Mouse (Mus musculus) kidney, embryonic 14.5 days (tissue): ENCODE results near the gene Jarid2. TPM values are rescaled to one million over a fixed set of nuclear protein-coding genes. Genes with fewer than 3 reads are reported as not detected.

ENCODE experiments used
- ATAC-seq: fragments of 200-750 bp; cut with Nextera tagmentation; 2 replicates; pipeline ENCODE4 v1.8.0; 2017; ENCODE audit warnings: moderate number of reproducible peaks, mild to moderate bottlenecking, moderate TSS enrichment, moderate library complexity; ENCODE audit not compliant: low FRiP score, low TSS enrichment
- H3K27ac ChIP-seq: fragments of 300-500 bp; sonication (generic); 2 replicates; pipeline ENCODE4 v1.5.1; 2014; ENCODE audit warnings: low read depth, mild to moderate bottlenecking, low read length, moderate library complexity, mixed read lengths
- H3K27me3 ChIP-seq: fragments of 300-500 bp; sonication (generic); 2 replicates; pipeline ENCODE4 v1.6.1; 2014; ENCODE audit warnings: mild to moderate bottlenecking, low read length; ENCODE audit not compliant: control insufficient read depth, insufficient read depth
- H3K36me3 ChIP-seq: fragments of 300-500 bp; sonication (generic); 2 replicates; pipeline ENCODE4 v1.6.1; 2014; ENCODE audit warnings: low read length, mixed read lengths; ENCODE audit not compliant: control insufficient read depth, insufficient read depth
- H3K4me1 ChIP-seq: fragments of 300-500 bp; sonication (generic); 2 replicates; pipeline ENCODE4 v1.6.1; 2014; ENCODE audit warnings: low read length, mixed read lengths; ENCODE audit not compliant: control insufficient read depth, insufficient read depth
- H3K4me2 ChIP-seq: fragments of 300-500 bp; sonication (generic); replicated peaks from 2 replicates; pipeline ENCODE4 v1.6.1; 2014; ENCODE audit warnings: low read depth, mild to moderate bottlenecking, low read length
- H3K4me3 ChIP-seq: fragments of 300-500 bp; sonication (generic); 2 replicates; pipeline ENCODE4 v1.5.1; 2014; ENCODE audit warnings: mild to moderate bottlenecking, low read length
- H3K9ac ChIP-seq: fragments of 300-500 bp; sonication (generic); 2 replicates; pipeline ENCODE4 v1.6.1; 2014; ENCODE audit warnings: low read depth, mild to moderate bottlenecking, low read length, moderate library complexity
- H3K9me3 ChIP-seq: fragments of 300-500 bp; sonication (generic); 2 replicates; pipeline ENCODE4 v1.6.1; 2016; ENCODE audit warnings: low read length; ENCODE audit not compliant: control insufficient read depth
- WGBS: fragments of 180-500 bp; shearing (Covaris S2); extraction: QIAGEN DNeasy Blood & Tissue Kit; methylation state at CpG from one replicate; pipeline ENCODE4 v1.1.7; 2014; 5-methylcytosine and 5-hydroxymethylcytosine counted together
- polyA plus RNA-seq: library from polyadenylated mRNA; unstranded; fragments of >200 nt; fragmentation: Nextera tagmentation; extraction: Ambion mirVana; gene quantifications from 2 replicates; pipeline ENCODE4 v1.2.1, GENCODE M21; 2014

Jarid2 gene
- polyA plus RNA-seq, 1 experiment from 2014 or later = 28.1 TPM

- H3K27ac ChIP-seq = no peak overlapping the region
- no peak for ATAC-seq
- H3K4me1 ChIP-seq = peaks cover under 1% of the 10 kb centered on the region; the same call in 1 of the 2 replicates
- no peak overlapping the region for H3K4me2 ChIP-seq
- no peaks in the 10 kb centered on the region for H3K27me3 ChIP-seq
- no peaks in the 10 kb centered on the region for H3K9me3 ChIP-seq
- no peak overlapping the region; the same call in 1 of the 2 replicates for H3K9ac ChIP-seq
- H3K36me3 ChIP-seq = no peaks in the 10 kb centered on the region
- H3K4me3 ChIP-seq = no peak overlapping the region
- WGBS = 81% methylated on average over 3 of the region's 3 CpGs
These were observed 33.8 kb downstream of the Jarid2 start for GRCm38 (mm10) chr13:44763068-44763467.

DNA sequence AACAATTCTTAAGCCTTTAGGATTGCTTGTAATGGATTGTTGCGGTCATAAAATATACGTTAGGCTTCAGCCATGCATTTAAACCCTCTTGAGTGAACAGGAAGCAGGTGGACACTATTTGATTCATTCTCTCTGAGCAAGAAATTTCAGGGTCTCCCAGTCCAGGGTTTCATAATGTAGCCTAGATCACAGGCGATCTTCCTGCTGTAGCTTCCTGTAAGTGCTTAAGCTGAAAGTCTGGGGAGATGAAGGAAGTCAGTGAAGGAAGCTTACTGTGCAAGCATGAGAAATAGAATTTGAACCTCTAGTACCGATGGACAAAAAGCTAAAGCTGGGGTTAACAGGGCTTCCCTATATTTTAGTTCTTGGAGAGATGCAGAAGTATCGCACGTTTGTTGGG is 38.5 kb downstream of the Jarid2 start:
- Histone ChIP-seq H3K4me1 (peaks cover 3% of the 10 kb centered on the region; the same call in 1 of the 2 replicates), H3K4me2 (no peak overlapping the region), H3K36me3 (no peaks in the 10 kb centered on the region), H3K9ac (no peak overlapping the region), H3K9me3 (no peaks in the 10 kb centered on the region), H3K27me3 (no peaks in the 10 kb centered on the region), H3K27ac (no peak overlapping the region), H3K4me3 (no peak overlapping the region)
- 72% methylated on average over 6 of the region's 6 CpGs for WGBS
- no peak for ATAC-seq

- H3K27ac ChIP-seq = no peak overlapping the region
- H3K9ac ChIP-seq = no peak overlapping the region
- no peak overlapping the region for H3K4me2 ChIP-seq
- no peaks in the 10 kb centered on the region for H3K9me3 ChIP-seq
- ATAC-seq = no peak
- H3K4me3 ChIP-seq = no peak overlapping the region
- H3K27me3 ChIP-seq = no peaks in the 10 kb centered on the region
- H3K4me1 ChIP-seq = peaks cover 3% of the 10 kb centered on the region; the same call in 1 of the 2 replicates
- peaks cover 3% of the 10 kb centered on the region; the same call in 1 of the 2 replicates for H3K36me3 ChIP-seq
- WGBS = 55% methylated on average over 5 of the region's 5 CpGs
These were observed 41.7 kb downstream of the Jarid2 start for GRCm38 (mm10) chr13:44770808-44771605.

- Histone ChIP-seq H3K4me3 (no peak overlapping the region), H3K27ac (no peak overlapping the region), H3K27me3 (no peaks in the 10 kb centered on the region), H3K9ac (no peak overlapping the region), H3K4me2 (no peak overlapping the region), H3K9me3 (no peaks in the 10 kb centered on the region), H3K36me3 (peaks cover 3% of the 10 kb centered on the region; the same call in 1 of the 2 replicates), H3K4me1 (peaks cover 3% of the 10 kb centered on the region; the same call in 1 of the 2 replicates)
- no peak for ATAC-seq
- 92% methylated on average over 3 of the region's 3 CpGs for WGBS
These were observed 43.5 kb downstream of the Jarid2 start for GRCm38 (mm10) chr13:44772816-44773215.

DNA sequence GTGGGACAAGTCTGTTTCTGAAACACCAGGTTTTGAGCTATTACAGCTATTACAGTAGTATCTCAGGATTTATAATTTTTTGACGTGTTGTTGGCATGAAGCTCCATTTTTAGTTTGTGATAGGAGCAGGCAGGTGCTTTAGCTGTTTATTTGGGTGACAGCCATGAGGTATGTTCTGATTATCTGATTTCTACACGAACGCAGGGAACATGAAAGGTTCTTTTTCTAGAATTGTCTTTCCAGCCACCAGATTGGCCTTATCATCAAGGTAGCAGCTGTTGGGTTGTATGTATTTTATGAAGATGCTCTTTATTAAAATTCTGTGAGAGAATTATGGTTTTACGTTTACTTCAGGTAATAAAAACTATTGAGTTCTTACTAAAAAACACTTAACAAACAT is 45.1 kb downstream of the Jarid2 start:
- H3K4me3 ChIP-seq = no peak overlapping the region
- H3K36me3 ChIP-seq = peaks cover 3% of the 10 kb centered on the region; the same call in 1 of the 2 replicates
- H3K27me3 ChIP-seq = no peaks in the 10 kb centered on the region
- H3K9ac ChIP-seq = no peak overlapping the region
- H3K9me3 ChIP-seq = no peaks in the 10 kb centered on the region
- no peaks in the 10 kb centered on the region for H3K4me1 ChIP-seq
- no peak for ATAC-seq
- WGBS = 94% methylated on average over 4 of the region's 4 CpGs
- H3K4me2 ChIP-seq = no peak overlapping the region
- no peak overlapping the region for H3K27ac ChIP-seq

DNA sequence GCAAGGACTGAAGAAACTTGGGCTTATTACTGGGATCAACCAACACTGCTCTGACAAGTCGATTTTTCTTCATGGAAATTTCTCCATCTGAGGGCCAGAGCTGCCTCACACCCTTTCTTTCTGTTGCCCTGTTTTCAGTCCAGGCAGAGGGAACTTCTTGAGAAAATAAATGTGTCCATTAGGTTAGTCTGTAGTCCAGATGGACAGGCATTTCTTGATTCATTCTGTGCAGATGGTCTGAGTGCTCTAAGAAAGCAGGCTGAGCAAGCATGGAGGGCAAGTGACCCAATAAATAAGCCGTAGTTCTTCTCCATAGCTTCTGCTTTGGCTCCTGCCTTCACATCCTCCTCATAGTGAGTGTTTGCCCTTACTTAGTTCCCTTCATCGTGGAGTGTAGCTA is 46.1 kb downstream of the Jarid2 start:
- H3K4me3 ChIP-seq = no peak overlapping the region
- no peak for ATAC-seq
- no peak overlapping the region for H3K27ac ChIP-seq
- H3K4me2 ChIP-seq = no peak overlapping the region
- peaks cover 3% of the 10 kb centered on the region; the same call in 1 of the 2 replicates for H3K36me3 ChIP-seq
- H3K9me3 ChIP-seq = no peaks in the 10 kb centered on the region
- no peaks in the 10 kb centered on the region for H3K4me1 ChIP-seq
- 65% methylated on average over 3 of the region's 3 CpGs for WGBS
- H3K9ac ChIP-seq = no peak overlapping the region
- H3K27me3 ChIP-seq = no peaks in the 10 kb centered on the region

- Histone ChIP-seq H3K4me3 (no peak overlapping the region), H3K27ac (no peak overlapping the region)
These were observed 51.2 kb downstream of the Jarid2 start for GRCm38 (mm10) chr13:44780506-44780905.

DNA sequence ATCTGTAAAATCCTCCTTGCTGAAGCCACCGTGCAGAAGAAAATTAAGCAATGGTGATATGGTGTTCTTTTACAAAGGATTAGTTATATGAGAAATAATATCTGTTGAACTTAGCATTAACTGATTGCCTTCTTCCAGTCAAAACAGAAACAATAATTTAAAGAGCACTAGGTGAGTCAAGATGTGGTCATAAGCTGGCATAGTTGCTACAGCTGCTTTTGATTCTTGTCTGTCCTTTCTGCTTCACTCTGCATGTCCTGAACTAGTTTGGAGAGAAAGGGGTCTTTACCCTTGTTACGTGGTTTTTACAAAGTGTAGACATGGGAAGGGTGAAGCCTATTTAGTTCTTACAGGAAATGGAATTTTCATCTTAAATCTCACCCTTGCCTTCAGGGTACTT is 51.9 kb downstream of the Jarid2 start:
- no peak for ATAC-seq
- H3K27me3 ChIP-seq = no peaks in the 10 kb centered on the region
- H3K36me3 ChIP-seq = no peaks in the 10 kb centered on the region
- H3K4me1 ChIP-seq = 0 out of 2 replicates have a peak, but pooled peaks cover 4% of the 10 kb centered on the region
- no peaks in the 10 kb centered on the region for H3K9me3 ChIP-seq
- WGBS = 84% methylated on average over 2 of the region's 2 CpGs
- no peak overlapping the region for H3K27ac ChIP-seq
- no peak overlapping the region for H3K4me3 ChIP-seq
- no peak overlapping the region for H3K9ac ChIP-seq
- H3K4me2 ChIP-seq = no peak overlapping the region

More at GRCm38 (mm10) chr13:44780506-44780905, 51.2 kb downstream of the Jarid2 start:
- Histone ChIP-seq H3K27me3 (no peaks in the 10 kb centered on the region), H3K4me2 (no peak overlapping the region), H3K9ac (no peak overlapping the region), H3K4me1 (no peaks in the 10 kb centered on the region), H3K9me3 (no peaks in the 10 kb centered on the region), H3K36me3 (no peaks in the 10 kb centered on the region)
- WGBS = 89% methylated on average over 1 of the region's 1 CpGs
- no peak for ATAC-seq

GRCm38 (mm10) chr13:44784551-44784950 is 55.3 kb downstream of the Jarid2 start:
- Histone ChIP-seq H3K36me3 (no peaks in the 10 kb centered on the region), H3K27ac (no peak overlapping the region), H3K4me2 (no peak overlapping the region), H3K4me1 (0 out of 2 replicates have a peak, but pooled peaks cover 11% of the 10 kb centered on the region), H3K27me3 (no peaks in the 10 kb centered on the region), H3K9me3 (no peaks in the 10 kb centered on the region), H3K9ac (no peak overlapping the region), H3K4me3 (no peak overlapping the region)
- ATAC-seq = no peak
- WGBS = 96% methylated on average over 1 of the region's 1 CpGs
